Mouse (Mus musculus): ENCODE data around the gene Pold4.
A peak's percentile ranks its signal among the peaks of the same experiment; 100 is the strongest.

Gene Pold4

GRCm38 (mm10) chr19:4231253-4232185, at the start of gene Pold4:
Pold4 (plus strand) TSS chr19:4231899.
- DNase-seq (ENCODE audit: low read depth, low spot score), result peak; percentile 99

- no peak for DNase-seq (ENCODE audit: low read depth, low spot score)
Observed at GRCm38 (mm10) chr19:4183689-4184088, 48.0 kb upstream of the Pold4 start.

- no peak for DNase-seq (ENCODE audit: low read depth, low spot score)
Observed at GRCm38 (mm10) chr19:4184976-4185975, 46.4 kb upstream of the Pold4 start.

GRCm38 (mm10) chr19:4187303-4187702, 44.4 kb upstream of the Pold4 start:
- DNase-seq (ENCODE audit: low read depth, low spot score), result no peak

- DNase-seq (ENCODE audit: low read depth, low spot score), result no peak
Observed at GRCm38 (mm10) chr19:4189051-4189620, 42.6 kb upstream of the Pold4 start.

GRCm38 (mm10) chr19:4190831-4191334, 40.8 kb upstream of the Pold4 start, which contains the start of gene Tbc1d10c:
Tbc1d10c (minus strand) TSS chr19:4191284.
- peak; percentile 92 for DNase-seq (ENCODE audit: low read depth, low spot score)

GRCm38 (mm10) chr19:4191528-4192250, 40.0 kb upstream of the Pold4 start, which contains the start of gene Ppp1ca:
Ppp1ca (plus strand) TSS chr19:4192065.
- DNase-seq (ENCODE audit: low read depth, low spot score), result peak; percentile 98

GRCm38 (mm10) chr19:4192251-4192985, 39.3 kb upstream of the Pold4 start:
- peak; percentile 40 for DNase-seq (ENCODE audit: low read depth, low spot score)

GRCm38 (mm10) chr19:4193129-4193528, 38.6 kb upstream of the Pold4 start:
- DNase-seq (ENCODE audit: low read depth, low spot score), result no peak

- no peak for DNase-seq (ENCODE audit: low read depth, low spot score)
Observed at GRCm38 (mm10) chr19:4194021-4194724, 37.5 kb upstream of the Pold4 start.

GRCm38 (mm10) chr19:4194776-4195650, 36.7 kb upstream of the Pold4 start:
- DNase-seq (ENCODE audit: low read depth, low spot score), result no peak

- DNase-seq (ENCODE audit: low read depth, low spot score), result no peak
Observed at GRCm38 (mm10) chr19:4196048-4196447, 35.7 kb upstream of the Pold4 start.

- no peak for DNase-seq (ENCODE audit: low read depth, low spot score)
Observed at GRCm38 (mm10) chr19:4196548-4196947, 35.2 kb upstream of the Pold4 start.

- no peak for DNase-seq (ENCODE audit: low read depth, low spot score)
Observed at GRCm38 (mm10) chr19:4197180-4197579, 34.5 kb upstream of the Pold4 start.

GRCm38 (mm10) chr19:4201291-4201909, 30.3 kb upstream of the Pold4 start, which contains the start of gene Rad9a:
Rad9a (minus strand) TSS chr19:4201662.
- peak; percentile 97 for DNase-seq (ENCODE audit: low read depth, low spot score)

- DNase-seq (ENCODE audit: low read depth, low spot score), result no peak
Observed at GRCm38 (mm10) chr19:4202149-4202548, 29.6 kb upstream of the Pold4 start.

GRCm38 (mm10) chr19:4203148-4203547, 28.6 kb upstream of the Pold4 start:
- DNase-seq (ENCODE audit: low read depth, low spot score), result peak; percentile 52

Measured in A20 (cell line).